In the genomic region with DNA sequence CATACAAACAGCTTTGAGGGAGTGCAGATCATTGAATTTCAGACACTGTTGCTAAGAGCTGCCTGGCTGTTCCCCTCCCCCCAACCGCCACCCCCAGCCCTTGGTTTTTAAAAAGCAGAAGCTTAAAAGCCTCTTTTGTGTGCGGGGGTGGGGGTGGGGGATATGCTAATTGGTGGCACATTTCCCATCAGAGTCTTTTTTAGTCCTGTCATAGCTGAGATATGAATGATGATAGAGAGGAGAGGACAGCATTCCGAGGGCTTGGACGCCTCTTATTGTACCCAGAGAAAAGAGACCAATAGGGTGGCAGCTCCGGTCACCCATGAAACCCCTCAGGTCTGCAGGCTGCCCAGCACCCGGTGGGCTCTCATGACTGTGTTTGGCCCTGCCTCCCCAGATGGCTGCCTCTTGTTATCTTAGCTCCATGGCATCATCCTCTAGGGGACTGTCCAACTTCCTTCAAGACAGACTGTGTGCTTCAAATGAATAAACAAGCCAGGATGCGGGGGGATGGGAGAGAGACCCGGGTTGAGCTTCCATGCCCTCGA, we compare ENCODE assay signal across 10 mouse cellular contexts.
DNase-seq lines count a peak whose midpoint lies in the region; ATAC-seq lines count a peak whose summit lies in the region.
"Had no signal": no experiment of that assay in that cellular context is flagged by ENCODE, and none has a peak within 500 bp of the region (broad histone marks: within the 10 kb centered on the region; RNA-seq: fewer than 3 reads in every experiment).

No protein-coding gene starts in this region.

- peak overlapping the region; percentile 15 for H3K4me2 ChIP-seq in hindbrain, embryonic 14.5 days (replicated peaks)
- H3K4me2 ChIP-seq in midbrain, embryonic 11.5 days: peak overlapping the region; percentile 26
- H3K4me2 ChIP-seq: limb, embryonic 13.5 days; stomach, embryonic 15.5 days had no signal

- ATAC-seq in hindbrain, embryonic 14.5 days (ENCODE audit: low FRiP score): peak; percentile 93
- ATAC-seq in midbrain, embryonic 11.5 days (ENCODE audit: low FRiP score): peak; percentile 96

- no peaks in the 10 kb centered on the region for H3K9me3 ChIP-seq in hindbrain, embryonic 14.5 days (ENCODE audit: control insufficient read depth, low read length)
- no peaks in the 10 kb centered on the region for H3K9me3 ChIP-seq in midbrain, embryonic 11.5 days (ENCODE audit: control insufficient read depth, low read length)
- H3K9me3 ChIP-seq: limb, embryonic 13.5 days; stomach, embryonic 15.5 days had no signal

- H3K9ac ChIP-seq in hindbrain, embryonic 14.5 days: no peak overlapping the region
- no peak overlapping the region for H3K9ac ChIP-seq in midbrain, embryonic 11.5 days (ENCODE audit: low read length)
- H3K9ac ChIP-seq: limb, embryonic 13.5 days; stomach, embryonic 15.5 days had no signal

- H3K27ac ChIP-seq in hindbrain, embryonic 14.5 days: peak overlapping the region; percentile 86
- H3K27ac ChIP-seq in midbrain, embryonic 11.5 days (ENCODE audit: low read depth, low read length): peak overlapping the region; percentile 87
- H3K27ac ChIP-seq: limb, embryonic 13.5 days; stomach, embryonic 15.5 days had no signal

- H3K27me3 ChIP-seq in hindbrain, embryonic 14.5 days (ENCODE audit: control insufficient read depth, insufficient read depth, low read length): no peaks in the 10 kb centered on the region
- H3K27me3 ChIP-seq in midbrain, embryonic 11.5 days (ENCODE audit: control insufficient read depth, insufficient read depth, low read length): 0 out of 2 replicates have a peak, but pooled peaks cover 5% of the 10 kb centered on the region
- H3K27me3 ChIP-seq: stomach, embryonic 15.5 days had no signal

- 22% methylated on average over 9 of the region's 9 CpGs for WGBS in hindbrain, embryonic 14.5 days
- 29% methylated on average over 9 of the region's 9 CpGs for WGBS in midbrain, embryonic 11.5 days

- peak; percentile 65 to 68 for DNase-seq in right cerebral cortex, postnatal 10 days (ENCODE audit: low spot score in 2 of 2)
- DNase-seq in right cerebral cortex, postnatal 36 days (ENCODE audit: low spot score in 2 of 2): no peak
- DNase-seq in embryo, embryonic 10.5 days (ENCODE audit: low spot score): peak; percentile 79
- DNase-seq in hindbrain, embryonic 14.5 days (ENCODE audit: low spot score): peak; percentile 57
- DNase-seq in midbrain, embryonic 11.5 days (ENCODE audit: low spot score, missing footprints): peak; percentile 91
- no peak for DNase-seq in frontal cortex, postnatal 36 days (ENCODE audit: low spot score in 2 of 2)
- no peak for DNase-seq in adrenal gland, postnatal 36 days
- DNase-seq in adrenal gland, adult 8-10 months: no peak

- H3K4me1 ChIP-seq in hindbrain, embryonic 14.5 days (replicated peaks; ENCODE audit: control insufficient read depth, insufficient read depth, low read length): peaks cover 12% of the 10 kb centered on the region; the same call in 1 of the 2 replicates
- H3K4me1 ChIP-seq in midbrain, embryonic 11.5 days (ENCODE audit: control insufficient read depth, insufficient read depth, low read length): peaks cover 6% of the 10 kb centered on the region; the same call in 1 of the 2 replicates
- H3K4me1 ChIP-seq: stomach, embryonic 15.5 days had no signal

- H3K4me3 ChIP-seq in hindbrain, embryonic 14.5 days (replicated peaks; ENCODE audit: low read length): no peak overlapping the region
- H3K4me3 ChIP-seq in midbrain, embryonic 11.5 days (ENCODE audit: low read depth, low read length): no peak overlapping the region
- H3K4me3 ChIP-seq: limb, embryonic 13.5 days; stomach, embryonic 15.5 days had no signal

- H3K36me3 ChIP-seq in hindbrain, embryonic 14.5 days (replicated peaks; ENCODE audit: control insufficient read depth, insufficient read depth): no peaks in the 10 kb centered on the region
- H3K36me3 ChIP-seq in midbrain, embryonic 11.5 days (ENCODE audit: control insufficient read depth, insufficient read depth, low read length): no peaks in the 10 kb centered on the region
- H3K36me3 ChIP-seq: limb, embryonic 13.5 days; stomach, embryonic 15.5 days had no signal

Comparison
In these comparisons a context has a peak if more than half of its experiments do, and no peak if none do; other contexts are left out.
1. DNase-seq: peak in right cerebral cortex, postnatal 10 days (2 of 2), embryo, embryonic 10.5 days (single experiment), hindbrain, embryonic 14.5 days (single experiment) and midbrain, embryonic 11.5 days (single experiment); none in right cerebral cortex, postnatal 36 days (0 of 2), frontal cortex, postnatal 36 days (0 of 2), adrenal gland, postnatal 36 days (0 of 2) and adrenal gland, adult 8-10 months (single experiment).